Mouse (Mus musculus) stomach, postnatal 0 days (tissue): ENCODE results near the gene Cd79b. TPM values are rescaled to one million over a fixed set of nuclear protein-coding genes. Genes with fewer than 3 reads are reported as not detected.
A peak's percentile ranks its signal among the peaks of the same experiment; 100 is the strongest.
"Not testable (repeated sequence)": the region's sequence is repeated elsewhere in the genome, so short reads cannot be mapped to it uniquely, and the experiment has no call there.

Experiments used
- ATAC-seq: fragments of 200-750 bp; cut with Nextera tagmentation; 2 replicates; pipeline ENCODE4 v1.8.0; 2017; ENCODE audit not compliant: low FRiP score, low TSS enrichment
- DNase-seq: peaks from one replicate; pipeline ENCODE4 v3.0.0-alpha.2; 2016; ENCODE audit warnings: low spot score
- H3K27ac ChIP-seq: fragments of 300-500 bp; sonication (generic); replicated peaks from 2 replicates; pipeline ENCODE4 v1.5.1; 2014; ENCODE audit warnings: mild to moderate bottlenecking, control low read depth
- H3K27me3 ChIP-seq: fragments of 300-500 bp; sonication (generic); 2 replicates; pipeline ENCODE4 v1.6.1; 2014; ENCODE audit warnings: low read length; ENCODE audit not compliant: control insufficient read depth, insufficient read depth
- H3K36me3 ChIP-seq: fragments of 300-500 bp; sonication (generic); 2 replicates; pipeline ENCODE4 v1.6.1; 2014; ENCODE audit warnings: low read length, mixed read lengths; ENCODE audit not compliant: control insufficient read depth, insufficient read depth
- H3K4me1 ChIP-seq: fragments of 300-500 bp; sonication (generic); replicated peaks from 2 replicates; pipeline ENCODE4 v1.6.1; 2014; ENCODE audit warnings: antibody characterized with exemption; ENCODE audit not compliant: control insufficient read depth, insufficient read depth
- H3K4me2 ChIP-seq: fragments of 300-500 bp; sonication (generic); replicated peaks from 2 replicates; pipeline ENCODE4 v1.6.1; 2014; ENCODE audit warnings: low read depth, mild to moderate bottlenecking, control low read depth, moderate library complexity
- H3K4me3 ChIP-seq: fragments of 300-500 bp; sonication (generic); 2 replicates; pipeline ENCODE4 v1.5.1; 2014; ENCODE audit warnings: low read depth, low read length, control low read depth
- H3K9ac ChIP-seq: fragments of 300-500 bp; sonication (generic); 2 replicates; pipeline ENCODE4 v1.6.1; 2014; ENCODE audit warnings: mild to moderate bottlenecking, low read length, control low read depth, mixed read lengths
- H3K9me3 ChIP-seq: fragments of 300-500 bp; sonication (generic); 2 replicates; pipeline ENCODE4 v1.6.1; 2016; ENCODE audit warnings: low read length; ENCODE audit not compliant: control insufficient read depth
- CTCF ChIP-seq: IDR thresholded peaks from 2 replicates; pipeline ENCODE4 v1.5.1; 2016; ENCODE audit warnings: antibody characterized with exemption, low read depth, mild to moderate bottlenecking, moderate library complexity
- EP300 ChIP-seq: optimal IDR thresholded peaks from 2 replicates; pipeline ENCODE3; 2016; ENCODE audit warnings: antibody characterized with exemption
- WGBS: fragments of 180-500 bp; shearing (Covaris S2); extraction: QIAGEN DNeasy Blood & Tissue Kit; methylation state at CpG from one replicate; pipeline ENCODE4 v1.1.7; 2014; 5-methylcytosine and 5-hydroxymethylcytosine counted together
- polyA plus RNA-seq: library from polyadenylated mRNA; unstranded; fragments of >200 nt; fragmentation: Nextera tagmentation; extraction: Ambion mirVana; gene quantifications from 2 replicates; pipeline ENCODE4 v1.2.1, GENCODE M21; 2015

The Cd79b gene
- polyA plus RNA-seq, 1 experiment from 2014 or later: 1.9 TPM

DNA sequence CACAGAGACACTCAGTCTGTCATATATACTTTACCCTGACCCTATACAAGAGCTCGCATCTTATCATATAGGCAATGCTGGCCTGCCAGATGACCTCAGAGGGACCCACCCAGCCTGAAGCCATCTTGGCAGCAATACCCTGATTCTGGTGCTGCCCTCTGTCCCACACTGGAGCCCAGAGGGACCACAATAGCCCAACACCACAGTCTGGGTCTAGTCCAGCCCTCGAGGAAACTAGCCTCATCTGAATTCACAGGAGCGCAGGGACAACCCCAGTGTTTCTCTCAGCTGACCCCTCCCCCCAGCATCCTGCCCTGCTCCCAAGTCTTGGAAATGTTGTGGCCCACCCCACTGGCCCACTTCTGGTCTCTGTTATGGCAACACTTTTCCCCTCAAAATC, 36.7 kb upstream of the Cd79b start:
- DNase-seq (no peak), ATAC-seq (peak; percentile 33; the same call in 1 of the 2 replicates)
- Histone ChIP-seq H3K36me3 (no peaks in the 10 kb centered on the region), H3K9me3 (no peaks in the 10 kb centered on the region), H3K4me2 (no peak overlapping the region), H3K4me1 (no peaks in the 10 kb centered on the region), H3K27ac (no peak overlapping the region), H3K4me3 (no peak overlapping the region), H3K27me3 (no peaks in the 10 kb centered on the region), H3K9ac (no peak overlapping the region)
- 58% methylated on average over 3 of the region's 3 CpGs for WGBS
- TF ChIP-seq CTCF (no peak), EP300 (no peak)

DNA sequence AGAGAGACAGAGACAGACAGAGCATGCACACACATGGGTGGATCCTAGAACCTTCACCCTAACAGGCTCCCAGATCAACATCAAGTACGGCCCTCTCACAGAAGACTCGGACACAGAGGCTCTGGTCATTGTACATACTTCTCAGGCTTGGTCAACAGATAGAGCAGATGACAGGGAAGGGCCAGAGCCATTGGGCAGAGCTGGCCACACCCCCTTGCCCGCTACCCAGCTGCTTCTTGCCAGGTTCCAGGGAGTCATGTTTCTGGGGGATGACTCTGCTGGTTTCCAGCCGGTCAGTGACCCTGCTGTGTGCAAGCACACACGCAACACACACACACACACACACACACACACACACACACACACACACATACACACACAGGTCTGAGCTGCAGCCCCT, 36.3 kb upstream of the Cd79b start:
- WGBS: 42% methylated on average over 5 of the region's 5 CpGs
- Histone ChIP-seq H3K9me3 (no peaks in the 10 kb centered on the region), H3K27ac (no peak overlapping the region), H3K27me3 (no peaks in the 10 kb centered on the region), H3K9ac (no peak overlapping the region), H3K4me3 (no peak overlapping the region), H3K4me2 (no peak overlapping the region), H3K4me1 (no peaks in the 10 kb centered on the region), H3K36me3 (no peaks in the 10 kb centered on the region)
- no peak for TF ChIP-seq EP300
- TF ChIP-seq CTCF: no peak
- ATAC-seq (peak; percentile 47; the same call in 1 of the 2 replicates), DNase-seq (no peak)

DNA sequence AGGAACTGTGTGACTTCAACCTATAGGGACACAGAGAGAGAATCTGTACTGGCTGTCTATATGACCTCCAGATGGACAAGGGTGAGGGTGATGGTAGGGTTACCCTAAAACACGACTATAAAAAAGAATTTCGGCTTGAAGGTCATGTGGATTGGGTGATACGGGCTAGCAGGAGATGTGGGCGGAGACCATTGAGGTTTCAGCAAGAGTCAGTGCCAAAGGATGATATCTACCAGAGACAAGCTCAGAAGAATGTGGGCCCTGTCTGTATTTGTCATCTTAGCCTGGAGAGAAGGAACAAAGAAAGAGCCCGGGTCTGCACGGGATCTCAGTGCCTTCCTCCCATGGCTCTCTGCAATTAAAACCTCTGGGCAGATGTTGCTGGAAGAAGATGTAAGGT, 35.2 kb upstream of the Cd79b start:
- TF ChIP-seq CTCF (no peak), EP300 (no peak)
- Histone ChIP-seq H3K9me3 (no peaks in the 10 kb centered on the region), H3K4me2 (no peak overlapping the region), H3K4me1 (no peaks in the 10 kb centered on the region), H3K4me3 (no peak overlapping the region), H3K27me3 (no peaks in the 10 kb centered on the region), H3K27ac (no peak overlapping the region), H3K36me3 (no peaks in the 10 kb centered on the region), H3K9ac (no peak overlapping the region)
- ATAC-seq: no peak
- no peak for DNase-seq
- WGBS: 76% methylated on average over 6 of the region's 6 CpGs

DNA sequence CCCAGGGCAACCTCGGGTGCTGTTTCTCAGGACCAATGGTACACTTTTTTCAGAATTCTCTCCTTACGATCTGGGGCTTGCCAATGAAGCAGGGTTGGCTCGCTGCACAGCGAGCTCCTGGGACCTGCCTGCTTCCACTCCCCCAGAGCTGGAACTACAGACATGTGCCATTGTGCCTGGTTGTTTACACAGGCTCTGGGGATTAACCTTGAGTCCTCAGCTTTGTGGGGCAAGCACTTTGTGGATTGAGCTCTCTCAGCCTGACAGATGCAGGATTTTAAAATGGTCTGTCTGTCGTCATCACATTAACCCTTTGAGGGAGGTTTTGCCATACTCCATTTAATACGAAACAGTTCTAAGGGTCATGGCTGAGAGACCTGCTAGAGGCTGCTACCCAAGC, 30.3 kb upstream of the Cd79b start:
- H3K4me1 ChIP-seq: no peaks in the 10 kb centered on the region
- TF ChIP-seq CTCF (no peak), EP300 (no peak)
- DNase-seq: no peak
- H3K36me3 ChIP-seq: no peaks in the 10 kb centered on the region
- no peaks in the 10 kb centered on the region for H3K9me3 ChIP-seq
- no peaks in the 10 kb centered on the region for H3K27me3 ChIP-seq
- no peak overlapping the region for H3K4me2 ChIP-seq
- ATAC-seq: no peak
- no peak overlapping the region for H3K27ac ChIP-seq
- H3K4me3 ChIP-seq: no peak overlapping the region
- 27% methylated on average over 6 of the region's 6 CpGs for WGBS
- H3K9ac ChIP-seq: no peak overlapping the region

DNA sequence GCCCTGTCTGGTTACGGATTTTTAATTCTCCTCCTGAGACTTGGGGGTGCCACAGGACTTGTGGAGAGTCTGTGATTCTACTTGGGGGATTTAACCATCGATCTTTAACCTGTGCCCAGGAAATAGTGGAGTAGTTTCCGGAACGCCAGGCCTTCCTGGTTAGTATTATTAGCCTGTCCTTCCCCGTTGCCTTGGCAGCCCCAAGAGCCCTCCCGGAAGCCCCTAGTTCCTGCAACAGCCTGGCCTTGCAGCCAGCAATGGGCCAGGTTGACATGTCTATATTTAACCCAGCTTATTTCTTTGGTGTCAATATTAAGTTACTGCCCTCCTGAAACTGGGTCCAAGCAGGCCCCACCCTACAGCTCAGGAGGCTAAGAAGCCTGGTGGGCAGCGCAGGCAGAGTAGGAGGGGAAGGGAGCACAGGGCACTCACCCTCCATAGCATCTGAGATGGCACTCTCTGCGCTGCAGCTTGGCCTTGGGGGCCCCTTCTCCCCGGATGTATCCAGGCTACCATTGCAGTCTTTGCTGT, 26.5 kb upstream of the Cd79b start:
- ATAC-seq: no peak
- Histone ChIP-seq H3K9me3 (no peaks in the 10 kb centered on the region), H3K27ac (no peak overlapping the region), H3K4me1 (no peaks in the 10 kb centered on the region), H3K27me3 (no peaks in the 10 kb centered on the region), H3K36me3 (no peaks in the 10 kb centered on the region), H3K9ac (no peak overlapping the region), H3K4me3 (no peak overlapping the region), H3K4me2 (no peak overlapping the region)
- 76% methylated on average over 9 of the region's 9 CpGs for WGBS
- no peak for DNase-seq
- TF ChIP-seq EP300 (no peak), CTCF (no peak)

DNA sequence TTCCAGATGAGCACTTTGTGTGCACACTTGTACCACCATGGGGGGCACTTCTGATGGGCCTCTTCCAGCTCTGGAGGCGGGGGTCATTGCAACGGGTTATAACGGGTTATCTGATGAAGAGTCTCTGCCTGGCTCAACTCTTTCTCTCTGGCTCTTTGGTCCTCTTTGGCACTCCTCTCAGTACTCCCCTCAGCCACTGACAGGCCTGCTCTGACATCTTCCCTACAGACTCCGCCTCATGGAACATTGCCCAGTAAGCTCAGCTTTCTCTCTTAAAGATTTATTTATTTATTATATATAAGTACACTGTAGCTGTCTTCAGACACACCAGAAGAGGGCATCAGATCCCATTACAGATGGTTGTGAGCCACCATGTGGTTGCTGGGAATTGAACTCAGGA, 24.8 kb upstream of the Cd79b start:
- H3K27ac ChIP-seq, H3K9me3 ChIP-seq, H3K36me3 ChIP-seq, H3K4me3 ChIP-seq, ATAC-seq, H3K4me1 ChIP-seq, H3K27me3 ChIP-seq, H3K9ac ChIP-seq, DNase-seq, H3K4me2 ChIP-seq: not testable (repeated sequence)
- WGBS: 85% methylated on average over 4 of the region's 4 CpGs
